Mouse (Mus musculus) kidney, embryonic 16.5 days (tissue): Measurements from ENCODE around the gene Sfrp4. TPM values are rescaled to one million over a fixed set of nuclear protein-coding genes. Genes with fewer than 3 reads are reported as not detected.

ENCODE experiments used
- ATAC-seq: fragments of 200-750 bp; cut with Nextera tagmentation; 2 replicates; pipeline ENCODE4 v1.8.0; 2017; ENCODE audit warnings: moderate TSS enrichment; ENCODE audit not compliant: low FRiP score, low TSS enrichment
- H3K27ac ChIP-seq: fragments of 300-500 bp; sonication (generic); 2 replicates; pipeline ENCODE4 v1.5.1; 2014; ENCODE audit warnings: low read length
- H3K27me3 ChIP-seq: fragments of 300-500 bp; sonication (generic); 2 replicates; pipeline ENCODE4 v1.6.1; 2014; ENCODE audit warnings: low read length, control low read depth, mixed read lengths; ENCODE audit not compliant: insufficient read depth
- H3K36me3 ChIP-seq: fragments of 300-500 bp; sonication (generic); 2 replicates; pipeline ENCODE4 v1.6.1; 2014; ENCODE audit warnings: low read length, control low read depth, mixed read lengths; ENCODE audit not compliant: insufficient read depth
- H3K4me1 ChIP-seq: fragments of 300-500 bp; sonication (generic); 2 replicates; pipeline ENCODE4 v1.6.1; 2014; ENCODE audit warnings: low read length, control low read depth, mixed read lengths; ENCODE audit not compliant: insufficient read depth
- H3K4me2 ChIP-seq: fragments of 300-500 bp; sonication (generic); replicated peaks from 2 replicates; pipeline ENCODE4 v1.6.1; 2014; ENCODE audit warnings: low read depth, low read length
- H3K4me3 ChIP-seq: fragments of 300-500 bp; sonication (generic); 2 replicates; pipeline ENCODE4 v1.5.1; 2014; ENCODE audit warnings: mild to moderate bottlenecking, low read length
- H3K9ac ChIP-seq: fragments of 300-500 bp; sonication (generic); replicated peaks from 2 replicates; pipeline ENCODE4 v1.6.1; 2014; ENCODE audit warnings: low read length
- H3K9me3 ChIP-seq: fragments of 300-500 bp; sonication (generic); 2 replicates; pipeline ENCODE4 v1.6.1; 2016; ENCODE audit warnings: low read length, control low read depth
- WGBS: fragments of 180-500 bp; shearing (Covaris S2); extraction: QIAGEN DNeasy Blood & Tissue Kit; methylation state at CpG from one replicate; pipeline ENCODE4 v1.1.7; 2014; 5-methylcytosine and 5-hydroxymethylcytosine counted together
- polyA plus RNA-seq: library from polyadenylated mRNA; unstranded; fragments of >200 nt; fragmentation: Nextera tagmentation; extraction: Ambion mirVana; gene quantifications from 2 replicates; pipeline ENCODE4 v1.2.1, GENCODE M21; 2015

The Sfrp4 gene
- polyA plus RNA-seq, 1 experiment from 2014 or later: 2.2 TPM

DNA sequence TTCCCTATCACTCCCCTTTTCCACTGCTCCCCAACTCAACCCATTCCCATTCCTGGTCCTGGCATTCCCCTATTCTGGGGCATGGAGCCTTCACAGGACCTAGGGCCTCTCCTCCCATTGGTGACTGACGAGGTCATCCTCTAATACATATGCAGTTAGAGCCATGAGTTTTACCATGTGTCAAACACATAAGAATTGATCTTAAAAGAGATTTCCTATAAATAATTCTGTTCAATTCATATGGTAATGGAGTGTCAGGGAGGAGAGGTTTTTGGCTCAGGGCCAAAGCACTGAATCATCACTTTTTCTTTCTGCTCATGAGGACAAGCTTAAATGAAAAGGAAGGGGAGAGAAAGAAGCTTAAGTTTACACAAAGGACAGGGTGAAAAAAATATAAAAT lies 10.6 kb upstream of the Sfrp4 start:
- Histone ChIP-seq H3K9me3 (no peaks in the 10 kb centered on the region), H3K36me3 (no peaks in the 10 kb centered on the region), H3K4me3 (no peak overlapping the region), H3K27ac (no peak overlapping the region), H3K9ac (no peak overlapping the region), H3K4me1 (no peaks in the 10 kb centered on the region), H3K27me3 (no peaks in the 10 kb centered on the region), H3K4me2 (no peak overlapping the region)
- ATAC-seq: no peak
- 86% methylated on average over 1 of the region's 1 CpGs for WGBS

DNA sequence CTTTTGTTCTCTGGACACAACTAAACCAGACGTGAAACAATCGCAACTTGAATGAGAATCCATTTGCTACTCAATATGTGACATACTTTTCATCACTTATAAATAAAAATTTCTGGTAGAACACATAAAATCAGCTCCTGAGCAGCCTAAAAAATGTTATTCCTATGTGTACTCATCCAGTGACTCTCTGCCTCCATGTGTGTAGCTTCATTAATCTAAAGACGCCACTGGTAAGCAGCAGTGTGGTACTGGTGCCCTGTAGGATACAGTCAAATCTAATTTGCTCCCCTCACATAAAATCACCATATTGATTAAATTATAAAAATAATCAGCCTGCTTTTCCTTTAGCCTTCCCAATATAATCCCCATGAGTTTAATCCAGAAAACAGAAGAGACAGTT lies 9.9 kb upstream of the Sfrp4 start:
- Histone ChIP-seq H3K4me1 (no peaks in the 10 kb centered on the region), H3K4me3 (no peak overlapping the region), H3K27me3 (no peaks in the 10 kb centered on the region), H3K36me3 (no peaks in the 10 kb centered on the region), H3K9me3 (no peaks in the 10 kb centered on the region), H3K27ac (no peak overlapping the region), H3K4me2 (no peak overlapping the region), H3K9ac (no peak overlapping the region)
- 91% methylated on average over 3 of the region's 3 CpGs for WGBS
- no peak for ATAC-seq

DNA sequence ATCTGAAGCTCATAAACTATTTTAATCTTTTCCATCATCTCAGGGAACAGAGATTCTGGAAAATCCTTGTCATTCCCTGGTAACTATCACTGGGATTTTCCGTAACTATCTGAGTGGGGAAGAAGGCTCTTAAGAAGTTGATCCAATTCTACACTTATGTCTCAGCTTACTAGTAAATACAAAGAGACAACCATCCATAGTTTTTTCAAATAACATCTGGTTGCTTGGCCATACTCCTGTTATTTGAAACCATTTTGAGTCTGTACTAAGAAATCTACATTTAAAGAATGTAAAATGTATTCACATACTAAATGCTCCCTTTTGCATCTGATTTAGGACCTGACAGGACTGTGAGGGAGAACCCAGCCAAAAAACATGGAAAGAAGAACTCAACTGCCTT lies 9.5 kb upstream of the Sfrp4 start:
- Histone ChIP-seq H3K27me3 (no peaks in the 10 kb centered on the region), H3K9ac (no peak overlapping the region), H3K9me3 (no peaks in the 10 kb centered on the region), H3K27ac (no peak overlapping the region), H3K4me2 (no peak overlapping the region), H3K36me3 (no peaks in the 10 kb centered on the region), H3K4me1 (no peaks in the 10 kb centered on the region), H3K4me3 (no peak overlapping the region)
- WGBS: 97% methylated on average over 1 of the region's 1 CpGs
- no peak for ATAC-seq

DNA sequence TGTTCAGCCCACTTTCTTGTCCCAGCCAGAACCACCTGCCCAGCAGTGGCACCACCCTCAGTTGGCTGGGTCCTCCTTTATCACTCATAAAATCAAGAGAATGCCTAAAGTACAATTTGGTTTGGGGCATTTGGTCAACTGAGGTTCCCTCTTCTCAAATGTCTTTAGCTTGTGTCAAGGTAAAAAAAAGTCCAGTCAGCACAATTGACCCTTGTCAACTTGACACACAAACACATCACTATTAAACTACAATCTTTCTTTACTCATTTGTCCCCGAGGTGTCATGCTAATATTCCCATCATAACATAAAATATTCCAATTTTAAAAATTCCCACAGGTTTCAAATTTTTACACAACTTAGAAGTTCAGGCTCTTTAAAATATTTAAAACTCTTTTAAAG lies 8.6 kb upstream of the Sfrp4 start:
- H3K4me3 ChIP-seq: no peak overlapping the region
- H3K4me1 ChIP-seq: no peaks in the 10 kb centered on the region
- no peaks in the 10 kb centered on the region for H3K27me3 ChIP-seq
- H3K4me2 ChIP-seq: no peak overlapping the region
- H3K9me3 ChIP-seq: no peaks in the 10 kb centered on the region
- no peak for ATAC-seq
- no peaks in the 10 kb centered on the region for H3K36me3 ChIP-seq
- 90% methylated on average over 1 of the region's 1 CpGs for WGBS
- H3K27ac ChIP-seq: no peak overlapping the region
- H3K9ac ChIP-seq: no peak overlapping the region

DNA sequence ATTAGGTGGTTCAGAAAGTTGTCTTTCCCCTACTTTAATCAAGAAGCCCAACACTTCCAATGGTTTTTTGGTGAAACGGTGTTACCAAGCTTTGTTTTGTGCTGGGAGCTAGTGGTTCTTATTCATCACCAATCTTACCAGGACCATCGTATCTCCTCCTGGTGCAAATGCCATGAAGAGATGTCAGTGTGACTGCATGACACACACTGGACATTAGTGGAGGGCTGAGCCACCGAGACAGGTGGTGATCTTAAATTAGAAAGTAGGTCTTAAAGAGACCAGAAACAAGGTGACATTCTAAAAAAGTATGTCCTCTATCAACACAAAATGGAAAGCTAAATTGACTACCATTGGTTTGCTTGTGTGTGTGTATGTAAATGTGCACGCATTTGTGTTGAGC lies 4.8 kb upstream of the Sfrp4 start:
- Histone ChIP-seq H3K9ac (no peak overlapping the region), H3K36me3 (no peaks in the 10 kb centered on the region), H3K4me2 (no peak overlapping the region), H3K4me1 (0 out of 2 replicates have a peak, but pooled peaks cover 1% of the 10 kb centered on the region), H3K4me3 (no peak overlapping the region), H3K27ac (no peak overlapping the region), H3K27me3 (peaks cover under 1% of the 10 kb centered on the region; the same call in 1 of the 2 replicates), H3K9me3 (no peaks in the 10 kb centered on the region)
- WGBS: 96% methylated on average over 4 of the region's 4 CpGs
- no peak for ATAC-seq

DNA sequence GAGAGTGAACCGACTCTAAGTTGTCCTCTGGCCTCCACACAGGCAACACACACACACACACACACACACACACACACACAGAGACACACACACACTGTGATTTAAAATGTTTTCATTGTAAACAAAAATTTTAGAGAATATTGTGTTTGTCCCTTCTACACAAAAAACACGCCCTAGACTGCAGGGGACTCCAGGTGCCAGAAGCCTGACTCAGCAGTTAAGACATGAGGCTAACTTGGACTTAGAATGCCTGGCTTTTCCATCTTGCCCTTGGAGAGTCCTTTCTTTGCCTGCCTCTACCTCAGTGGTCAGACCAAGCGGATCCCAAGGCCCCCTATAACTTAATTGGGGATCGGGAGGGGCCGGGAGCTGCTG lies 4.1 kb upstream of the Sfrp4 start:
- Histone ChIP-seq H3K4me1 (0 out of 2 replicates have a peak, but pooled peaks cover 7% of the 10 kb centered on the region), H3K4me3 (peak overlapping the region; percentile 65), H3K36me3 (no peaks in the 10 kb centered on the region), H3K27me3 (peaks cover 8% of the 10 kb centered on the region), H3K9ac (peak overlapping the region; percentile 82), H3K9me3 (no peaks in the 10 kb centered on the region), H3K4me2 (peak overlapping the region; percentile 89), H3K27ac (0 out of 2 replicates have a peak overlapping the region, but pooled peaks have one; percentile 52)
- peak; percentile 57 for ATAC-seq
- 8% methylated on average over 5 of the region's 5 CpGs for WGBS

DNA sequence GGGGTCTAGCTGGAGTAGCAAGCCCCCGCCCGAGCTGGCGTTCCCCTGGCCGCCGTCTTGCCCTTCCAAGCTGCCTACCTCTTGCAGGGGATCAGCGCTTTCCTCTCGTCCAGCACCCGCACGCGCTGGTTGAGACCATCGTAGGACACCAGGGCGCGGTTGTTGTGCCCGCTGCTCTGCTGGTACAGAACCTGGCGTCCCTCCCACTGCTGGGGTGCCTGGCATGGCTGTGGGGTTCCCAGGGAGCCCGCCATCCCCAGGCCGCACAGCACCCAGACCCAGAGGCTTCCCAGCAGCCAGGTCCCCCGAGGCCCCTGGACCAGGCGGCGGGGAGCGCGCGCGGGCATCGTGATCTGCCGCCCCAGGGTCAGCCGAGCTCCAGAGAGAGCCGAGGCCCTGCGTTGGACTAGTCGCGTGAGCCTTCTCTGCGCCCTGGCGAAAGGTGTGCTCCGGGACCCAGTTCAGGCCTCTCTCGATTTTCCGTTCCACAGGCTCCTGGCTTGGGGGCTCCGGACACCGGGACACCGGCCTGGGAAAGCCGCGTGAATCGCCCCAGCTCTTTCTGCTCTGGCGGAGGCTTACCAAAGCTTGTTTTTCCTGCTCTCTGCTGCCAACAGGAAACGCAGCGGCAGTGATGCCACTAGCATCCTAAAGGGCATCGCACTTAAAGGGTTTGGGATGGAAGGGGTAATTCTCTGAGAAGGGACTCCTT lies 3.5 kb upstream of the Sfrp4 start, which contains the start of gene Epdr1:
Gene Epdr1, minus strand, starts transcription at position 712 of the 712 bp plus-strand sequence.
- peaks cover 12% of the 10 kb centered on the region for H3K27me3 ChIP-seq
- peak within 1 kb of the TSS; percentile 65 for H3K4me3 ChIP-seq
- peak within 1 kb of the TSS; percentile 52 for H3K27ac ChIP-seq
- ATAC-seq: peak; percentile 91
- no peaks in the 10 kb centered on the region for H3K36me3 ChIP-seq
- WGBS: under 1% methylated on average over 45 of the region's 46 CpGs
- peak within 1 kb of the TSS; percentile 82 for H3K9ac ChIP-seq
- H3K9me3 ChIP-seq: no peaks in the 10 kb centered on the region
- 0 out of 2 replicates have a peak, but pooled peaks cover 7% of the 10 kb centered on the region for H3K4me1 ChIP-seq
- H3K4me2 ChIP-seq: peak within 1 kb of the TSS; percentile 89

DNA sequence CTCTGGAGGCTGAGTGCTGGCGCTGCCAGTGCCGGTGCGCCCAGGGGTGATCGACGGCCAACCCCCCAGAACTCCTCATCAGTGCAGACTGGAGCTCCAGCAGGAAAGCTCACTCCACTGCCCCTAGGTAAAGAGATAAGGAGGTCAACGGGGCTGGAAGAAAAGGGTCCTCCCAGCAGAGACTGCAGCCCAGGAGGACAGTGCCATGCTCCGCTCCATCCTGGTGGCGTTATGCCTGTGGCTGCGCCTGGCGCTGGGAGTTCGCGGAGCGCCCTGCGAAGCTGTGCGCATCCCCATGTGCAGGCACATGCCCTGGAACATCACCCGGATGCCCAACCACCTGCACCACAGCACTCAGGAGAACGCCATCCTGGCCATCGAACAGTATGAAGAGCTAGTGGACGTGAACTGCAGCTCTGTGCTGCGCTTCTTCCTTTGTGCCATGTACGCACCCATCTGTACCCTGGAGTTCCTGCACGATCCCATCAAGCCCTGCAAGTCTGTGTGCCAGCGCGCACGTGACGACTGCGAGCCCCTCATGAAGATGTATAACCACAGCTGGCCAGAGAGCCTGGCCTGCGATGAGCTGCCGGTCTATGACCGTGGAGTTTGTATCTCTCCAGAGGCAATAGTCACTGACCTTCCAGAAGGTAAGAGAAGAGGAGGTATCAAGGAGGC lies 463 bp downstream of the Sfrp4 start:
- 0 out of 2 replicates have a peak, but pooled peaks cover 7% of the 10 kb centered on the region for H3K4me1 ChIP-seq
- peak overlapping the region; percentile 63 for H3K9ac ChIP-seq
- H3K9me3 ChIP-seq: no peaks in the 10 kb centered on the region
- WGBS: 22% methylated on average over 30 of the region's 30 CpGs
- no peak overlapping the region for H3K27ac ChIP-seq
- peaks cover 12% of the 10 kb centered on the region for H3K27me3 ChIP-seq
- H3K36me3 ChIP-seq: no peaks in the 10 kb centered on the region
- ATAC-seq: peak; percentile 7; the same call in 1 of the 2 replicates
- H3K4me3 ChIP-seq: peak overlapping the region; percentile 52
- H3K4me2 ChIP-seq: peak overlapping the region; percentile 93

DNA sequence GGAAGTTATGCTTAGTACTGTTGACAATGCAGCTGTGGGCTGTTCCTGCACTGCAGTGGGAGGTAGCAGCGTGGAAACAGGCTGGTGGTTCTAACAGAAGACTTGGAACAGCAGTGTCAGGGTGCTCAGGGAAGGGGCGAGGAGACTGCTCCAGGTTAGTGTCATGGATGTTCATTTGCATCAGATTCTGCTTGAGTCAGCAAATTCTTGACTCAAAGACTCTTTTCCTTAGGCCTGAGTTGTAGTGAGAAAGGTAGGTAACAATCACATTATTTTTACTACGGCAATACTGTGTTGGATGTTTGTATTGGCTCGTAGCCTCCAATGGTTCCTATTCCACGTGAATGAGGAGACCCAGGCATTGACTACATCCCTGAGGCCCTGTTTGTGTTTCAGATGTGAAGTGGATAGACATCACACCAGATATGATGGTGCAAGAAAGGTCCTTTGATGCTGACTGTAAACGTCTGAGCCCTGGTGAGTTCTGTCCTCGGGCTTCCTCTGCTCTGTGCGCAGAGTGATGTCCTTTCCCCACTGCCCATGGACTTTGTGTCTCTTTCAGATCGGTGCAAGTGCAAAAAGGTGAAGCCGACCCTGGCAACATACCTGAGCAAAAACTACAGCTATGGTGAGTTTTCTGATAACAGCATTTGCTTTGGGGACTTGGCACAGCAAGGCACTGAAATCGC lies 1.9 kb downstream of the Sfrp4 start:
- H3K4me3 ChIP-seq: no peak overlapping the region
- H3K4me2 ChIP-seq: no peak overlapping the region
- H3K27ac ChIP-seq: no peak overlapping the region
- H3K36me3 ChIP-seq: no peaks in the 10 kb centered on the region
- H3K4me1 ChIP-seq: 0 out of 2 replicates have a peak, but pooled peaks cover 7% of the 10 kb centered on the region
- no peak overlapping the region for H3K9ac ChIP-seq
- no peaks in the 10 kb centered on the region for H3K9me3 ChIP-seq
- 75% methylated on average over 11 of the region's 11 CpGs for WGBS
- ATAC-seq: no peak
- H3K27me3 ChIP-seq: peaks cover 12% of the 10 kb centered on the region
